Mouse (Mus musculus): ENCODE data around the gene Gm28171.
"Not testable (repeated sequence)": the region's sequence is repeated elsewhere in the genome, so short reads cannot be mapped to it uniquely, and the experiment has no call there.

Gm28171 gene

GRCm38 (mm10) chrY:5793095-5793494 is at the start of gene Gm28171:
Gm28171 (plus strand) TSS chrY:5793395.
- DNase-seq: not testable (repeated sequence)

All from cerebellum, adult 11 months (tissue).